Mouse (Mus musculus) cerebellum, adult 2 months (tissue): Measurements from ENCODE around the gene Tsc22d1.

Experiments
- CTCF ChIP-seq: fragments of 200-500 bp; IDR thresholded peaks from 2 replicates; pipeline ENCODE4 v1.5.1; 2011; ENCODE audit warnings: low read depth, mild to moderate bottlenecking, control low read depth, low read length, moderate library complexity, borderline replicate concordance; ENCODE audit not compliant: insufficient read depth
- POLR2A ChIP-seq: fragments of 200-500 bp; IDR thresholded peaks from 2 replicates; pipeline ENCODE4 v1.6.1; 2011; ENCODE audit warnings: low read length, control low read depth, borderline replicate concordance; ENCODE audit not compliant: insufficient read depth

GRCm38 (mm10) chr14:76425422-76425821 lies 10.7 kb downstream of the Tsc22d1 start:
- TF ChIP-seq POLR2A: no peak
- no peak for TF ChIP-seq CTCF
